Mouse (Mus musculus) hindbrain, embryonic 12.5 days (tissue): ENCODE data around the gene Ktn1. TPM values are rescaled to one million over a fixed set of nuclear protein-coding genes. Genes with fewer than 3 reads are reported as not detected.

Source experiments
- ATAC-seq: fragments of 200-750 bp; cut with Nextera tagmentation; 2 replicates; pipeline ENCODE4 v1.8.0; 2017; ENCODE audit warnings: moderate TSS enrichment; ENCODE audit not compliant: low FRiP score
- H3K27ac ChIP-seq: fragments of 300-500 bp; sonication (generic); 2 replicates; pipeline ENCODE4 v1.5.1; 2016; ENCODE audit warnings: mild to moderate bottlenecking
- H3K27me3 ChIP-seq: fragments of 300-500 bp; sonication (generic); 2 replicates; pipeline ENCODE4 v1.6.1; 2016; ENCODE audit warnings: mild to moderate bottlenecking
- H3K36me3 ChIP-seq: fragments of 300-500 bp; sonication (generic); 2 replicates; pipeline ENCODE4 v1.6.1; 2016; ENCODE audit warnings: mild to moderate bottlenecking
- H3K4me1 ChIP-seq: fragments of 300-500 bp; sonication (generic); 2 replicates; pipeline ENCODE4 v1.6.1; 2016
- H3K4me2 ChIP-seq: fragments of 300-500 bp; sonication (generic); replicated peaks from 2 replicates; pipeline ENCODE4 v1.6.1; 2016; ENCODE audit warnings: mild to moderate bottlenecking
- H3K4me3 ChIP-seq: fragments of 300-500 bp; sonication (generic); 2 replicates; pipeline ENCODE4 v1.5.1; 2016; ENCODE audit warnings: mild to moderate bottlenecking
- H3K9ac ChIP-seq: fragments of 300-500 bp; sonication (generic); 2 replicates; pipeline ENCODE4 v1.6.1; 2016; ENCODE audit warnings: mild to moderate bottlenecking, moderate library complexity
- H3K9me3 ChIP-seq: fragments of 300-500 bp; sonication (generic); replicated peaks from 2 replicates; pipeline ENCODE4 v1.6.1; 2016; ENCODE audit warnings: mild to moderate bottlenecking
- WGBS: fragments of 180-500 bp; shearing (Covaris S2); methylation state at CpG from one replicate; pipeline ENCODE4 v1.1.7; 2016; 5-methylcytosine and 5-hydroxymethylcytosine counted together
- polyA plus RNA-seq: library from polyadenylated mRNA; unstranded; fragments of >200 nt; fragmentation: Nextera tagmentation; extraction: Ambion mirVana; gene quantifications from 2 replicates; pipeline ENCODE4 v1.2.1, GENCODE M21; 2016

The Ktn1 gene
- polyA plus RNA-seq, 1 experiment from 2014 or later, result 90.4 TPM

DNA sequence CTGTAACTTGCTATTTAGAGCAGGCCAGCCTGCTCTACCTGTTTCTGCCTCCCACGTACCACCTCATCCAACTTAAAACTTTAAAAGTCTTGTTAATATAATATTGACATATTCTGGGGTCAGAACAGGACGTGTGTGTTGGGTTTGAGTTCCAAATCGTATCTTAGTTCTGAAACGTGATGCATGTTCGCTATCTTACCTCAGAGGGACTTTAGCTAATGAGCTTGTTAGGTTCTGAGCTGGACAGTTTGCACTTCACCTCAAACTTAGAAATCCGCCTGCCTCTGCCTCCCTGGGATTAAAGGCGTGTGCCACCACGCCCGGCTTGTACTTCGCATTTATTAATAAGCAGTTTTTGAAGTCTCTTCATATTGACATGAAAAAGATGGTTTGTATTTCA is 34.6 kb downstream of the Ktn1 start:
- Histone ChIP-seq H3K9ac (no peak overlapping the region), H3K4me1 (no peaks in the 10 kb centered on the region), H3K27me3 (no peaks in the 10 kb centered on the region), H3K27ac (no peak overlapping the region), H3K4me3 (no peak overlapping the region), H3K9me3 (no peaks in the 10 kb centered on the region), H3K4me2 (no peak overlapping the region), H3K36me3 (peaks cover 67% of the 10 kb centered on the region)
- WGBS, result 95% methylated on average over 10 of the region's 10 CpGs
- ATAC-seq, result no peak

DNA sequence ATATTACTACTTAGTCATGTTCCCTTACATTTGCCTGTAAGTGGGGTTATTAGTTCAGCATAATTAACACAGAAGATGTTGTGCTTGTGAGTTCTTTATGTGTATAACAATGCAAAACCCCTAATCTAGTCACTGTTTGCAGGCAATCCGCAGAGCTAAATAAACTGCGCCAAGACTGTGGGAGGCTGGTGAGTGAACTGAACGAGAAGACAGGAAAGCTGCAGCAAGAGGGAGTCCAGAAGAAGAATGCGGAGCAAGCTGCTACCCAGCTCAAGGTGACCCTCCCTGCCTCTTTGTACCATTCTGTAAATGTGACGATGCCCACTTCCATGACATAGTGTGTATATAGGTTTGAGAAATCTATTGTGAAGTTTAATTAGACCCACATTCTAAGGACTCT is 36.3 kb downstream of the Ktn1 start:
- 94% methylated on average over 5 of the region's 5 CpGs for WGBS
- Histone ChIP-seq H3K4me2 (no peak overlapping the region), H3K27me3 (no peaks in the 10 kb centered on the region), H3K27ac (no peak overlapping the region), H3K4me1 (no peaks in the 10 kb centered on the region), H3K9ac (no peak overlapping the region), H3K9me3 (no peaks in the 10 kb centered on the region), H3K4me3 (no peak overlapping the region), H3K36me3 (peaks cover 69% of the 10 kb centered on the region)
- ATAC-seq, result no peak

DNA sequence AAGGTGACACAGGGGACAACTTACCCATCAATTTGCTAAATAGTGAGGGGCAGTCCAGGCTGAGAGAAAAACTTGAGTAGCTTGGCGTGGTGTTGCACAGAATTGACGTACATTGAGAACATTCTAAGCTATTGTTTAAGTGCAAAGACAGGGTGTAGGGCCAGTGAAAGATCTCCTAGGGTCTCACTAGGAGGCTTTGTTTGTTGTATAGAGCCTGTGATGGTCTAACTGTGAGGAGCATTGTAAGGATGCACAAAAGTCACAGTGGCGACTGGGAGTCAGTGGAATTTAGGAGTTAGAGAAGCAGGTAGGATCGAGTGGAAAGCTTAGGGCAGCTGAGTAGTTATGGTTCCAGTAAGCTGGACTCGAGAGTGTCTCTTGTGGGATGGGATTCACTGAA is 50.9 kb downstream of the Ktn1 start:
- ATAC-seq, result no peak
- H3K36me3 ChIP-seq, result peaks cover 39% of the 10 kb centered on the region
- no peaks in the 10 kb centered on the region for H3K9me3 ChIP-seq
- H3K4me2 ChIP-seq, result no peak overlapping the region
- H3K27ac ChIP-seq, result no peak overlapping the region
- no peaks in the 10 kb centered on the region for H3K27me3 ChIP-seq
- 52% methylated on average over 5 of the region's 5 CpGs for WGBS
- H3K4me3 ChIP-seq, result no peak overlapping the region
- H3K4me1 ChIP-seq, result no peaks in the 10 kb centered on the region
- no peak overlapping the region for H3K9ac ChIP-seq

DNA sequence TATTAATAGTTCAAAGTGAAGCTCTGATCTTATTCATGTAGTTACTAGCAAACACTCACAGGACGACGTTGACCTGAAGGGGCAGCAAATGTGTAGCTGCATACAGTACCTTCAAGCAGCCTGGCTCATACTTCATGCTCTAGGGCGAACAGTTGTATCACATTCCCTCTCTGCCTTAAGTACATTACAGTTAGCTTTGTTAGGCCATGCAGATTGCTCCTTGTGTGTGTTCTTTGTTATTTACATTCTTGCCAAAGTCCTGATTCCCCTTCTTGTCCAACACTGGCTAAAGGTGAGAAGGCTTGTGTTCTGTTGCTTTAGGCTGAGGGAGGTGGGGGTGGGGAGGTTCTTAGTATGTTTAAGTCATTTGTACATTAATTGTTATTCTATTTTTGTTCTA is 61.3 kb downstream of the Ktn1 start:
- Histone ChIP-seq H3K27ac (no peak overlapping the region), H3K4me2 (no peak overlapping the region), H3K4me3 (no peak overlapping the region), H3K27me3 (no peaks in the 10 kb centered on the region), H3K4me1 (no peaks in the 10 kb centered on the region), H3K9ac (no peak overlapping the region), H3K9me3 (no peaks in the 10 kb centered on the region), H3K36me3 (peaks cover 48% of the 10 kb centered on the region)
- ATAC-seq, result no peak
- 89% methylated on average over 3 of the region's 3 CpGs for WGBS

DNA sequence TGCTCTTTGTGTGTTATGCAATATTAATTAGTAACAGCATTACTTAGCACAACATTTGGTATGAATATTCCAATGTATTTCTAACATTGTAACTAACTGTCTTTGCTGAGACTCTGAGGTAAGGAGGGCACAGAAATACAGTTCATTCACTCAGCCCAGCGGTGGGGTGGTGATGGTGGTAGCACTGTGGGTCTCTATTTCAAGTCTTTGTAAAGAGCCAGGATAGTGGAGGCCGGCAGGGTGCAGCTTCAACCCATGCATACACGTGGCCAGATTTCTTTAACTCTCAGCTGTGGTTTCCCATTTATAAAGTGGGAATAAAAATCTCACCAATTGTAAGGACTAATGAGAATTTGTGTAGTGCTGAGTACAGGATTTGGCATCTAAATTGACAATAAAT is 67.5 kb downstream of the Ktn1 start:
- no peaks in the 10 kb centered on the region for H3K9me3 ChIP-seq
- no peak overlapping the region for H3K4me2 ChIP-seq
- H3K9ac ChIP-seq, result no peak overlapping the region
- 81% methylated on average over 3 of the region's 3 CpGs for WGBS
- H3K27me3 ChIP-seq, result no peaks in the 10 kb centered on the region
- no peaks in the 10 kb centered on the region for H3K4me1 ChIP-seq
- H3K4me3 ChIP-seq, result no peak overlapping the region
- H3K27ac ChIP-seq, result no peak overlapping the region
- H3K36me3 ChIP-seq, result peaks cover 17% of the 10 kb centered on the region
- no peak for ATAC-seq

DNA sequence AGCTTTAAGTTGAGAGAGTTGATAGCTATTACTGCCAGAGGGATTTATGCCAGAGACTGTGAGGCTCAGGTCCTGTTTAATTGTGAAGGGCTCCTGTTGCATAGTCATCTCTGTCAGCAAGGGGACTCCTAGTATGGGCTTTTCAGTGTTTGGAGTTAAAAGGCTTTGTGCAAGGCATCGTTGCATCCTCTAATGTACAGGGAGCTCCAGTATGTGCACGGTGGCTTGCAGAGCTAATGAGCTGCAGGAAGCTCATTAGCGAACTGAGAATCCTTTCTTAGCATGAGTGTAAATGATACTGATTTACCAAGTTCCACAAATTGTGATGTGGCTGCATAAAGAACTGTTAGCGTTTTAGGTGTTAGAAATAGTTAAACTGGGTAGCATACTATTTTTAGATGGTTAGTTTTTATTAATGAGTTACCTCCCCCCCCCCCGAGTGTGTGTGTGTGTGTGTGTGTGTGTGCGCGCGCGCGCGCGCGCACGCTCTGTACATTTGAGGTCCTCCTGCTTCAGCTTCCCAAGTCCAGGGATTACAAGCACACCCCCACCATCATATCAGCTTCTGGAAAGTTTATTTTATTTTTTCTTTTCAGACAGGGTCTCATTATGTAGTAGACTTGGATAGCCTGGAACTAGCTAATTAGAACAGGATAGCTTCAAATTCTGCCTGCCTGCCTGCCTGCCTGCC is 69.8 kb downstream of the Ktn1 start:
- no peak overlapping the region for H3K4me2 ChIP-seq
- WGBS, result 90% methylated on average over 9 of the region's 14 CpGs
- H3K4me1 ChIP-seq, result no peaks in the 10 kb centered on the region
- no peaks in the 10 kb centered on the region for H3K27me3 ChIP-seq
- ATAC-seq, result no peak
- no peak overlapping the region for H3K4me3 ChIP-seq
- H3K9ac ChIP-seq, result no peak overlapping the region
- H3K9me3 ChIP-seq, result no peaks in the 10 kb centered on the region
- peaks cover 15% of the 10 kb centered on the region; the same call in 1 of the 2 replicates for H3K36me3 ChIP-seq
- H3K27ac ChIP-seq, result no peak overlapping the region

DNA sequence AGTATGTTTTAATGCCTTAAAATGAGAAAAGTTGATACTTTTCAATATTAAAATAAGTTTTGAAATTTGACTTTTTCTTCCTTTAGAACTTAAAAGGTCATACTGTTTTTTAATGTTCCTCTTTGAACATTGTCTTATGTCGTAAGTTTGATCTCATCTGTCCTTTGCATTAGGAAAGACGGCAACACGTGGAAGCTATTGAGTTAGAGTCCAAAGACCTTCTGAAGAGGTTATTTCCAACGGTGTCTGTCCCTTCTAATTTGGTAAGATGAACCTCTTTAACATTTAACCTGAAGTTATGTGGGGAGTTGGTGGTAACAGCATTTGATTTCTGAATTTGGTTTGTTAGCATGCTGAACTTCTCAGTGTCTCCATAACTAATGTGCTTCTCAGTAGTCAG is 71.8 kb downstream of the Ktn1 start:
- H3K9me3 ChIP-seq, result no peaks in the 10 kb centered on the region
- H3K9ac ChIP-seq, result no peak overlapping the region
- ATAC-seq, result no peak
- no peak overlapping the region for H3K4me3 ChIP-seq
- peaks cover 28% of the 10 kb centered on the region for H3K36me3 ChIP-seq
- H3K4me1 ChIP-seq, result no peaks in the 10 kb centered on the region
- no peak overlapping the region for H3K27ac ChIP-seq
- no peak overlapping the region for H3K4me2 ChIP-seq
- H3K27me3 ChIP-seq, result no peaks in the 10 kb centered on the region
- 94% methylated on average over 4 of the region's 4 CpGs for WGBS

DNA sequence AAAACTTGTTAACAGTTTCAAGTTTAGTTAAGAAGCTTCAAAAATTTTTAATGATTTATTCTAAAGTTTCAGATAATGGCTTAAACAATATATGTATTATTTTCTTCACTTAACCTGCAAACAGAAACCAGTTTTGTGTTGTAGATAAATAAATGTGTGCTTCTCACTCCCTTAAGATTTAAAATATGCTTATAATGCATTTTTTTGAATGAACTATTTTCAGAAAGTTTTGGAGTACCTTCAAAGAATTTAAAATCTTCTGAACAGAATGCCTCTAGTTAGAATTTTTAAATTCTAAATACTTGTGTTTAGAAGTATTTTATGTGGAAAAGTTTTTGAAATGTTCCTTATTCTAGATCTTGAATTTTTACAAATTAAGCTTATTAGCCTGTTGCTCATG is 74.8 kb downstream of the Ktn1 start:
- H3K9ac ChIP-seq, result no peak overlapping the region
- peaks cover 49% of the 10 kb centered on the region for H3K36me3 ChIP-seq
- no peaks in the 10 kb centered on the region for H3K27me3 ChIP-seq
- H3K27ac ChIP-seq, result no peak overlapping the region
- H3K4me2 ChIP-seq, result no peak overlapping the region
- no peak for ATAC-seq
- no peaks in the 10 kb centered on the region for H3K4me1 ChIP-seq
- no peaks in the 10 kb centered on the region for H3K9me3 ChIP-seq
- H3K4me3 ChIP-seq, result no peak overlapping the region

DNA sequence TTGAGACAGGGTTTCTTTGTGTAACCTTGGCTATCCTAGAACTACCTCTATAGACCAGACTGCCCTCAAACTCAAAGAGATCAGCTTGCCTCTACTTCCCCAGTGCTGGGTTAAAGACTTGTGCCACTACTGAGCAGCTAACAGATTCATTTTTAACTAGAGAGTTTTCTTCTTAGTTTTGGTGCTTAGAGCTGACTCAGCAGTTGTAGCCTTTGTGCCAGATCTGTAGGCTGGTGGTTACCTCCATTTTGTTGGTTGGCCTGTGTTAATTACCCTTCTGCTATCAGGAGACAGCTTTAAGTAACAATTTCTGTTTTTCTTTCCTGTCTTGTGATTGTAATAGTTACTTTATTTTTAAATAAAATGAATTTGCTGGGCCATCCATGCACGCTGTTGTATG is 80.3 kb downstream of the Ktn1 start:
- Histone ChIP-seq H3K9me3 (no peaks in the 10 kb centered on the region), H3K27me3 (no peaks in the 10 kb centered on the region), H3K9ac (no peak overlapping the region), H3K36me3 (peaks cover 79% of the 10 kb centered on the region), H3K27ac (no peak overlapping the region), H3K4me3 (no peak overlapping the region), H3K4me1 (no peaks in the 10 kb centered on the region), H3K4me2 (no peak overlapping the region)
- no peak for ATAC-seq
- WGBS, result 95% methylated on average over 1 of the region's 1 CpGs

DNA sequence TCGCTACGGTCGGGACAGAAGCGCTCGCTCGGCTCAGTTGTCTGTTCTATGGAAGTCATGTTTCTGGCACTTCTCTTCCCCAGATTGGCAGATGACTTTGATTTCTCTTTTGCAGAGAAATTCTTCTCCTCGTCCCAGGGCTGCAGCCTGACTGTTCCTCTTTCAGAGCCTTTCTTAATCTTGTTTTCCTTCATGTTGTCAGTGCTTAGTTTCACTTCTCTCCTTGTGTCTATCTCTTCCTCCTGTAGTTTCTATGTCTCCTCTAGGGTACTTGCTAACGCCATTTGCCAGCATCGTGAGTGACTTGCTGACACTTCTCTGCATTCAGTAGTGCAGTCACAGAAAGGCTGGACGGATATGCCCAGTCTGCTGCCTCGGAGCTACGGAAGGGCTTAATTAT is 87.1 kb downstream of the Ktn1 start:
- Histone ChIP-seq H3K9ac (no peak overlapping the region), H3K9me3 (no peaks in the 10 kb centered on the region), H3K27ac (no peak overlapping the region), H3K4me1 (no peaks in the 10 kb centered on the region), H3K27me3 (no peaks in the 10 kb centered on the region), H3K36me3 (peaks cover 70% of the 10 kb centered on the region), H3K4me2 (no peak overlapping the region), H3K4me3 (no peak overlapping the region)
- ATAC-seq, result no peak
- 92% methylated on average over 12 of the region's 12 CpGs for WGBS

DNA sequence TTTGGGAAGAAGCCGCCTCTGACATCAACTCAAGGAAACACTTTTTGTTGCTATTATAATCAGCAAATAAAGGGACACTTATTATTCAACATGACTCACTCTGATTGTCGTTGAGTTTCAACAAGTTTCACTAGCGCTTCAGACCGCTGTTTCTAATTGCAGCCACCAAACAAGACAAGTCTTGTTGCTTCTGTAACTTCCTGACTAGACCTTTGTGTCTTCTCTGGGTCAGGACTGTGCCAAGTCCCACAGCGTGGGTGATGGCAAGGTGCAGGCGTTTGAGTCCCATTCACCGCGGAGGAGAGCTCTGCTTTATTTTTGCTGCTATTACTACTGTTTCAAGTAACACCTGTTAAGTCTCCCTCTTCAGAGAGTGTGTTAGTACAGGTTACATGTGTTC is 88.2 kb downstream of the Ktn1 start:
- no peaks in the 10 kb centered on the region for H3K4me1 ChIP-seq
- no peak for ATAC-seq
- H3K9ac ChIP-seq, result no peak overlapping the region
- H3K27me3 ChIP-seq, result no peaks in the 10 kb centered on the region
- H3K27ac ChIP-seq, result no peak overlapping the region
- H3K36me3 ChIP-seq, result peaks cover 64% of the 10 kb centered on the region
- no peaks in the 10 kb centered on the region for H3K9me3 ChIP-seq
- 90% methylated on average over 8 of the region's 8 CpGs for WGBS
- no peak overlapping the region for H3K4me3 ChIP-seq
- no peak overlapping the region for H3K4me2 ChIP-seq

DNA sequence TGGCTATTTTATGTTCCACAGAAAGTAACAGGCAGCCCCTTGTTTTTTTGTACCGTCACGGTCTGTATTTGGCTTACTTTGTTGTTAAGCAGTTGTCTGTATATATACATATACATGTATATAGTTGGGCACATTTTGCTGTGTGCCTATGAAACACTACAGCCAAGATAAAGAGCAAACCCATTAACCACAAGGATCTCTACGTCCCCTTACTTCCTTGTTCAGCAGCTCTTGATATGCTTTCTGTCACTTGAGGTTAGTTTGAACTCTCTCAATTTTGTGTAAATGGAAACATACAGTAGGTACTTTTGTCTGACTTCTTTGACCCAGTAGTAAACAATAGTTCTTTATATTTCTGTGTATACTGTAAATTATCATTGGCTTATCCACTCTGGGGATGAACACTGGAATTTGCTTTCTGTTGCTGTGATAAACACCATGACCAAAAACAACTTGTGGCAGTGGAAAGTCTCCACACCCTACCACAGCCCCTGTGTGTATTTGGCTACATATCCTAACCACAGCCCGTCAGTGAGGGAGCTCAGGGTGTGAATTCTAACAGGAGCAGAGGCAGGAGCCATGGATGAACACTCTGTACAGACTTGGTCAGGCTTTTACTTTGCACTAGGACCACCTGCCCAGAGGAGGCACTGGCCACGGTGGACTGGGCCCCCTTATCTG is 92.2 kb downstream of the Ktn1 start:
- ATAC-seq, result no peak
- Histone ChIP-seq H3K9me3 (no peaks in the 10 kb centered on the region), H3K4me1 (no peaks in the 10 kb centered on the region), H3K36me3 (peaks cover 35% of the 10 kb centered on the region), H3K4me3 (no peak overlapping the region), H3K4me2 (no peak overlapping the region), H3K27me3 (no peaks in the 10 kb centered on the region), H3K27ac (no peak overlapping the region), H3K9ac (no peak overlapping the region)
- WGBS, result 91% methylated on average over 5 of the region's 5 CpGs

DNA sequence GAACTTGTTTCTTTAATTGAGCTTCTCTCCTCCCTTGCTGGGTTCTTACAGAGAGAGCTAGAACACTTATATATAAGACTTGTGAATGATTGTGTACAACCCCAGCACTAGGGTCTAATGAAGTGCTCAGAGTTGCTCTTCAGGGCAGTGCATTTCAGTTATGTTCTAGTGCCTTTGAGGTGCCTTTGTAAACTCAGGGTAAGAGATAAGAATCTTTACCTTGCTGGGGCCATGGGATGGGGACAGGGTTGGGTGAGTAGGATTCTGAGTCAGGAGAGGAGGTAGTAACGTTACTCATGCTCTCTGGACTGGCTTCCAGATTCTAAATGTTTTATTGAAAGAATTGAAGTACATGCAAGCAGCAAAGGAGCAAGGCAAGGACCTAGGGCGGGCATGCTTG is 92.8 kb downstream of the Ktn1 start:
- WGBS, result 91% methylated on average over 2 of the region's 2 CpGs
- H3K9ac ChIP-seq, result no peak overlapping the region
- H3K9me3 ChIP-seq, result no peaks in the 10 kb centered on the region
- H3K27ac ChIP-seq, result no peak overlapping the region
- no peak overlapping the region for H3K4me3 ChIP-seq
- H3K4me2 ChIP-seq, result no peak overlapping the region
- ATAC-seq, result no peak
- H3K4me1 ChIP-seq, result no peaks in the 10 kb centered on the region
- H3K36me3 ChIP-seq, result peaks cover 30% of the 10 kb centered on the region
- H3K27me3 ChIP-seq, result no peaks in the 10 kb centered on the region
